Mouse (Mus musculus): ENCODE data around the gene Sez6l2. TPM values are rescaled to one million over a fixed set of nuclear protein-coding genes. Genes with fewer than 3 reads are reported as not detected.
"Not testable (repeated sequence)": the region's sequence is repeated elsewhere in the genome, so short reads cannot be mapped to it uniquely, and the experiment has no call there.

Gene Sez6l2
- 50.5 and 56.2 TPM in 2 replicates for polyA plus RNA-seq (2015; fragmentation: Nextera tagmentation; extraction: Ambion mirVana)

- Histone ChIP-seq H3K9me3 (no peaks in the 10 kb centered on the region), H3K4me3 (peak within 1 kb of the TSS; percentile 59), H3K27me3 (replicated peaks) (no peaks in the 10 kb centered on the region), H3K9ac (peak within 1 kb of the TSS; percentile 75), H3K4me2 (peak within 1 kb of the TSS; percentile 92), H3K36me3 (replicated peaks) (peaks cover 7% of the 10 kb centered on the region; the same call in 1 of the 2 replicates), H3K27ac (peak within 1 kb of the TSS; percentile 89), H3K4me1 (peaks cover 53% of the 10 kb centered on the region)
- 0% methylated on average over 42 of the region's 42 CpGs for WGBS
- ATAC-seq (replicated peaks) = peak; percentile 88
Observed at GRCm38 (mm10) chr7:126949793-126950646, at the start of gene Sez6l2. Sez6l2 (plus strand) TSS chr7:126950563.

- H3K4me1 ChIP-seq = no peaks in the 10 kb centered on the region
- ATAC-seq (replicated peaks) = no peak
- H3K4me3 ChIP-seq = no peak overlapping the region
- H3K36me3 ChIP-seq (replicated peaks) = no peaks in the 10 kb centered on the region
- no peak overlapping the region for H3K27ac ChIP-seq
- H3K9ac ChIP-seq = no peak overlapping the region
- WGBS = 81% methylated on average over 3 of the region's 3 CpGs
- H3K4me2 ChIP-seq = no peak overlapping the region
- H3K27me3 ChIP-seq (replicated peaks) = no peaks in the 10 kb centered on the region
- no peaks in the 10 kb centered on the region for H3K9me3 ChIP-seq
Observed at GRCm38 (mm10) chr7:126905590-126905989, 44.8 kb upstream of the Sez6l2 start.

- no peaks in the 10 kb centered on the region for H3K9me3 ChIP-seq
- H3K4me3 ChIP-seq = no peak overlapping the region
- no peak overlapping the region for H3K9ac ChIP-seq
- ATAC-seq (replicated peaks) = no peak
- no peaks in the 10 kb centered on the region for H3K36me3 ChIP-seq (replicated peaks)
- no peaks in the 10 kb centered on the region for H3K27me3 ChIP-seq (replicated peaks)
- no peak overlapping the region for H3K27ac ChIP-seq
- WGBS = 89% methylated on average over 3 of the region's 3 CpGs
- H3K4me1 ChIP-seq = no peaks in the 10 kb centered on the region
- H3K4me2 ChIP-seq = no peak overlapping the region
Observed at GRCm38 (mm10) chr7:126914844-126915243, 35.5 kb upstream of the Sez6l2 start.

- not testable (repeated sequence) for ATAC-seq (replicated peaks); H3K36me3 ChIP-seq (replicated peaks); H3K4me1 ChIP-seq; H3K27ac ChIP-seq; H3K9me3 ChIP-seq; H3K9ac ChIP-seq; H3K4me2 ChIP-seq; H3K27me3 ChIP-seq (replicated peaks); H3K4me3 ChIP-seq
- 61% methylated on average over 4 of the region's 4 CpGs for WGBS
Observed at GRCm38 (mm10) chr7:126918356-126918755, 32.0 kb upstream of the Sez6l2 start.

GRCm38 (mm10) chr7:126919973-126920372 lies 30.4 kb upstream of the Sez6l2 start:
- Histone ChIP-seq H3K36me3 (replicated peaks) (no peaks in the 10 kb centered on the region), H3K4me3 (no peak overlapping the region), H3K4me1 (peaks cover 10% of the 10 kb centered on the region), H3K9ac (no peak overlapping the region), H3K9me3 (no peaks in the 10 kb centered on the region), H3K4me2 (no peak overlapping the region), H3K27me3 (replicated peaks) (no peaks in the 10 kb centered on the region), H3K27ac (no peak overlapping the region)
- no peak for ATAC-seq (replicated peaks)
- WGBS = 87% methylated on average over 4 of the region's 4 CpGs

GRCm38 (mm10) chr7:126921563-126921962 lies 28.8 kb upstream of the Sez6l2 start:
- no peak overlapping the region for H3K27ac ChIP-seq
- H3K4me3 ChIP-seq = no peak overlapping the region
- 68% methylated on average over 2 of the region's 2 CpGs for WGBS
- H3K9ac ChIP-seq = no peak overlapping the region
- no peaks in the 10 kb centered on the region for H3K36me3 ChIP-seq (replicated peaks)
- no peak for ATAC-seq (replicated peaks)
- peaks cover 10% of the 10 kb centered on the region for H3K4me1 ChIP-seq
- H3K9me3 ChIP-seq = no peaks in the 10 kb centered on the region
- H3K27me3 ChIP-seq (replicated peaks) = no peaks in the 10 kb centered on the region
- H3K4me2 ChIP-seq = no peak overlapping the region

GRCm38 (mm10) chr7:126922624-126923060 lies 27.7 kb upstream of the Sez6l2 start, which contains the start of gene Tmem219:
Tmem219 (minus strand) TSS chr7:126922917.
- 11% methylated on average over 5 of the region's 5 CpGs for WGBS
- no peaks in the 10 kb centered on the region for H3K9me3 ChIP-seq
- no peaks in the 10 kb centered on the region for H3K36me3 ChIP-seq (replicated peaks)
- H3K4me1 ChIP-seq = peaks cover 10% of the 10 kb centered on the region
- H3K9ac ChIP-seq = peak within 1 kb of the TSS; percentile 3; the same call in 1 of the 2 replicates
- no peak within 1 kb of the TSS for H3K4me3 ChIP-seq
- H3K4me2 ChIP-seq = peak within 1 kb of the TSS; percentile 10
- no peaks in the 10 kb centered on the region for H3K27me3 ChIP-seq (replicated peaks)
- no peak for ATAC-seq (replicated peaks)
- peak within 1 kb of the TSS; percentile 56 for H3K27ac ChIP-seq

- no peaks in the 10 kb centered on the region for H3K36me3 ChIP-seq (replicated peaks)
- H3K9ac ChIP-seq = no peak overlapping the region
- no peak overlapping the region for H3K27ac ChIP-seq
- peaks cover 10% of the 10 kb centered on the region for H3K4me1 ChIP-seq
- no peaks in the 10 kb centered on the region for H3K27me3 ChIP-seq (replicated peaks)
- H3K4me3 ChIP-seq = no peak overlapping the region
- no peak for ATAC-seq (replicated peaks)
- no peaks in the 10 kb centered on the region for H3K9me3 ChIP-seq
- WGBS = 52% methylated on average over 5 of the region's 5 CpGs
- H3K4me2 ChIP-seq = no peak overlapping the region
Observed at GRCm38 (mm10) chr7:126923999-126924398, 26.4 kb upstream of the Sez6l2 start.

GRCm38 (mm10) chr7:126926299-126926698 lies 24.1 kb upstream of the Sez6l2 start:
- Histone ChIP-seq H3K4me1 (peaks cover 22% of the 10 kb centered on the region), H3K4me3 (no peak overlapping the region), H3K4me2 (no peak overlapping the region), H3K9ac (no peak overlapping the region), H3K27me3 (replicated peaks) (no peaks in the 10 kb centered on the region), H3K9me3 (no peaks in the 10 kb centered on the region), H3K36me3 (replicated peaks) (no peaks in the 10 kb centered on the region), H3K27ac (no peak overlapping the region)
- 72% methylated on average over 3 of the region's 3 CpGs for WGBS
- no peak for ATAC-seq (replicated peaks)

GRCm38 (mm10) chr7:126928384-126929037 lies 21.9 kb upstream of the Sez6l2 start, which contains the start of gene Kctd13:
Kctd13 (plus strand) TSS chr7:126928879.
- H3K36me3 ChIP-seq (replicated peaks) = no peaks in the 10 kb centered on the region
- H3K27me3 ChIP-seq (replicated peaks) = no peaks in the 10 kb centered on the region
- H3K4me3 ChIP-seq = peak within 1 kb of the TSS; percentile 98
- WGBS = 3% methylated on average over 56 of the region's 56 CpGs
- H3K4me2 ChIP-seq = peak within 1 kb of the TSS; percentile 94
- H3K9me3 ChIP-seq = no peaks in the 10 kb centered on the region
- peak; percentile 96 for ATAC-seq (replicated peaks)
- peak within 1 kb of the TSS; percentile 88 for H3K9ac ChIP-seq
- H3K27ac ChIP-seq = peak within 1 kb of the TSS; percentile 86
- peaks cover 13% of the 10 kb centered on the region for H3K4me1 ChIP-seq

GRCm38 (mm10) chr7:126929046-126929445 lies 21.3 kb upstream of the Sez6l2 start:
- Histone ChIP-seq H3K4me1 (peaks cover 13% of the 10 kb centered on the region), H3K4me3 (peak overlapping the region; percentile 98), H3K27me3 (replicated peaks) (no peaks in the 10 kb centered on the region), H3K9ac (peak overlapping the region; percentile 88), H3K27ac (peak overlapping the region; percentile 86), H3K9me3 (no peaks in the 10 kb centered on the region), H3K4me2 (peak overlapping the region; percentile 94), H3K36me3 (replicated peaks) (no peaks in the 10 kb centered on the region)
- 0% methylated on average over 27 of the region's 27 CpGs for WGBS
- ATAC-seq (replicated peaks) = peak; percentile 87

- no peak overlapping the region for H3K4me2 ChIP-seq
- H3K36me3 ChIP-seq (replicated peaks) = peaks cover 6% of the 10 kb centered on the region; the same call in 1 of the 2 replicates
Observed at GRCm38 (mm10) chr7:126932652-126933051, 17.7 kb upstream of the Sez6l2 start.

More at GRCm38 (mm10) chr7:126932652-126933051, 17.7 kb upstream of the Sez6l2 start:
- H3K4me3 ChIP-seq = no peak overlapping the region
- peaks cover 13% of the 10 kb centered on the region for H3K4me1 ChIP-seq
- no peaks in the 10 kb centered on the region for H3K9me3 ChIP-seq
- WGBS = 94% methylated on average over 2 of the region's 2 CpGs
- no peak overlapping the region for H3K27ac ChIP-seq
- no peak overlapping the region for H3K9ac ChIP-seq
- H3K27me3 ChIP-seq (replicated peaks) = no peaks in the 10 kb centered on the region
- ATAC-seq (replicated peaks) = no peak
